Mouse (Mus musculus) limb, embryonic 14.5 days (tissue): ENCODE results near the gene Ipcef1. TPM values are rescaled to one million over a fixed set of nuclear protein-coding genes. Genes with fewer than 3 reads are reported as not detected.
A peak's percentile ranks its signal among the peaks of the same experiment; 100 is the strongest.

Experiments
- ATAC-seq: fragments of 200-750 bp; cut with Nextera tagmentation; 2 replicates; pipeline ENCODE4 v1.8.0; 2017; ENCODE audit warnings: low read depth, moderate number of reproducible peaks, moderate TSS enrichment; ENCODE audit not compliant: low FRiP score
- DNase-seq: peaks from one replicate; pipeline ENCODE4 v3.0.0-alpha.2; 2015; ENCODE audit warnings: low spot score
- H3K27ac ChIP-seq: fragments of 300-500 bp; sonication (generic); replicated peaks from 2 replicates; pipeline ENCODE4 v1.5.1; 2014; ENCODE audit warnings: low read depth, mild to moderate bottlenecking, low read length, moderate library complexity, mixed read lengths
- H3K27me3 ChIP-seq: fragments of 300-500 bp; sonication (generic); 2 replicates; pipeline ENCODE4 v1.6.1; 2014; ENCODE audit warnings: low read length, mixed read lengths; ENCODE audit not compliant: control insufficient read depth, insufficient read depth
- H3K36me3 ChIP-seq: fragments of 300-500 bp; sonication (generic); 2 replicates; pipeline ENCODE4 v1.6.1; 2014; ENCODE audit warnings: mild to moderate bottlenecking, low read length, moderate library complexity, mixed read lengths; ENCODE audit not compliant: control insufficient read depth, insufficient read depth
- H3K4me1 ChIP-seq: fragments of 300-500 bp; sonication (generic); 2 replicates; pipeline ENCODE4 v1.6.1; 2014; ENCODE audit warnings: antibody characterized with exemption, low read length, mixed read lengths; ENCODE audit not compliant: control insufficient read depth, insufficient read depth
- H3K4me2 ChIP-seq: fragments of 300-500 bp; sonication (generic); replicated peaks from 2 replicates; pipeline ENCODE4 v1.6.1; 2014; ENCODE audit warnings: low read depth, mild to moderate bottlenecking, low read length, moderate library complexity; ENCODE audit not compliant: severe bottlenecking
- H3K4me3 ChIP-seq: fragments of 300-500 bp; sonication (generic); replicated peaks from 2 replicates; pipeline ENCODE4 v1.5.1; 2014; ENCODE audit warnings: low read length
- H3K9ac ChIP-seq: fragments of 300-500 bp; sonication (generic); 2 replicates; pipeline ENCODE4 v1.6.1; 2014; ENCODE audit warnings: mild to moderate bottlenecking, low read depth, low read length, moderate library complexity; ENCODE audit not compliant: severe bottlenecking
- H3K9me3 ChIP-seq: fragments of 300-500 bp; sonication (generic); 2 replicates; pipeline ENCODE4 v1.6.1; 2016; ENCODE audit warnings: low read length; ENCODE audit not compliant: control insufficient read depth
- POLR2A ChIP-seq: fragments of 200-500 bp; IDR thresholded peaks from 2 replicates; pipeline ENCODE4 v1.8.0; 2012; ENCODE audit warnings: inconsistent platforms, mild to moderate bottlenecking, moderate library complexity, borderline replicate concordance; ENCODE audit not compliant: insufficient read depth, insufficient read length; ENCODE audit errors: extremely low read depth
- WGBS: fragments of 180-500 bp; shearing (Covaris S2); extraction: QIAGEN DNeasy Blood & Tissue Kit; methylation state at CpG from one replicate; pipeline ENCODE4 v1.1.7; 2014; 5-methylcytosine and 5-hydroxymethylcytosine counted together
- polyA plus RNA-seq, 2 experiments: library from polyadenylated mRNA; depleted of rRNA in 1 of 2; stranded (reverse) in 1 of 2; unstranded in 1 of 2; fragments of >200 nt; fragmentation: Nextera tagmentation in 1 of 2; extraction: Ambion mirVana in 1 of 2; gene quantifications; 2 replicates each; pipeline versions ENCODE4 v1.2.1 to v1.2.3; 2012 to 2014

Ipcef1 gene
- polyA plus RNA-seq, 2 experiments: 0.18 to 0.36 TPM

DNA sequence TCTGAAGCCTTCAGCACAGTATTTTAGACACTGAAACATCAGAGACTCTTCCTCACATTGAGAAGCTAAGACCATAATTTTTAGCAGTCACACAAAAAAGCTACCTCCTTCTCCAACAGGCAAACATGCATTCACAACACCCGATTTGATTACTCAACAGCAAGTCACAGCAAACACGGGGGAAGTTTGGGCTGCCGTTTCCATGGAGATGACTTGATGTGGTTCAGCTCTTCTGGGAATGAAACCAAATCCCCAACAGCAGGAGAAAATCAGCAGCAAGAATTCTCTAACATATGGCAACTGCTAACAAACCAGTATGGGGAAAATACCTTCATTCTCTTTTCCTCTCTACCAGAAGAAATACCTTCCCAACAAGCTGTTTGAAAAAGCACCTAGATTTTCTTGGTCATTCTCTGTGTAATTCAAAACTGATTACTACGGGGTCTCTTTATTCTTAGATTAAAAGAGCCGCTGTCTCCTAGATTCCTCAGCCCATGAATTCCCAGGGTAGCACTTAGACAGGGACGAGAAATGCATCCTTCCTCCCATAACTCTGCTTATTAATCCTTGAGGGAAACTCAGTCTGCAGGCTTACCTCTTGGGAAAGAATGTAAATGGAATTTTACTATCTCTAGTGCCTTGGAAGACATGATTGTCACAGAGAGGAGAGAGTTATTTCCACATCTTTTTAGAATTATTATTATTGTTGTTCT lies 135.6 kb downstream of the Ipcef1 start:
- Histone ChIP-seq H3K4me1 (no peaks in the 10 kb centered on the region), H3K9me3 (no peaks in the 10 kb centered on the region), H3K27me3 (no peaks in the 10 kb centered on the region), H3K4me2 (no peak overlapping the region), H3K36me3 (no peaks in the 10 kb centered on the region), H3K4me3 (no peak overlapping the region), H3K9ac (no peak overlapping the region), H3K27ac (no peak overlapping the region)
- WGBS: 20% methylated on average over 6 of the region's 6 CpGs
- TF ChIP-seq POLR2A: no peak
- ATAC-seq (peak; percentile 88), DNase-seq (peak; percentile 82)

DNA sequence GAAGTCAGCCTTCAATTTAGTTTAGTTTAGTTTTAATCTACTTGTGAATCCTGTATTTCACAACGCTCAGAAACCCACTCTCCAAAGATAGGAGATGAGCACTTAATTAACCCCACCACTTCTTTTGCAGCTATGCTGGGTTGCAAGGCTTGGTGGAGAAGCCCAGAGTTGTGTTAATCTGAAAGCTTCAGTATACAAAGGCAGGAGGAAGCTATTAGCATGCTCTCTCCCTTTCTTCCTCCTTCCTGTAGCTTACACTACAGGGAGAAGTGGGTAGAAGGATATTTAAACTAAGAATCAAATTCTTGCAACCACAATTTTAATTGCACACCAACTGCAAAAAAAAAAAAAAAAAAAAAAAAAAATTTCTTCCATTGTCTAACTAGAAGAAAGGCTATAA lies 136.3 kb downstream of the Ipcef1 start:
- 69% methylated on average over 1 of the region's 1 CpGs for WGBS
- no peak for TF ChIP-seq POLR2A
- ATAC-seq (no peak), DNase-seq (no peak)
- Histone ChIP-seq H3K36me3 (no peaks in the 10 kb centered on the region), H3K4me1 (no peaks in the 10 kb centered on the region), H3K9ac (no peak overlapping the region), H3K4me2 (no peak overlapping the region), H3K9me3 (no peaks in the 10 kb centered on the region), H3K4me3 (no peak overlapping the region), H3K27ac (no peak overlapping the region), H3K27me3 (no peaks in the 10 kb centered on the region)

DNA sequence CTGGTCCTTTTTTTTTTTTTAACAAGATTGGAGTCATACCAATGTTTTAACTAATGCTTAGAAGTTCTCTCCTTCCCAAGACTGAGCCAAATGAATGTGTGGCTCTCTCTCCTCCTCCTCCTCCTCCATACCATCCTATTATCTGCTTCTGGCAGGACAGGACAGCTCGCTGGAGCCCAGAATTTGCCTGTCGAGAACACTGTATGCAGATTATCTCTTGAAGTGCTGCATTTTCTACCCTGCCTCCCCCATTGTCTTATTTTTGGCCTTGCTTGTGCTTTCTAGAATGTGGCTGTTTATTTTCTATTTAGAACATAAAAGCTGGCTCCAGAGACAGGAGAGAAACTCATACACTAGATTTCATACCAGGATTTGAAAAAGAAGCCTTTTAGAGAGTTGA lies 142.5 kb downstream of the Ipcef1 start:
- H3K9ac ChIP-seq: no peak overlapping the region
- no peak overlapping the region for H3K4me3 ChIP-seq
- H3K9me3 ChIP-seq: no peaks in the 10 kb centered on the region
- H3K4me2 ChIP-seq: no peak overlapping the region
- H3K27ac ChIP-seq: no peak overlapping the region
- WGBS: 58% methylated on average over 2 of the region's 2 CpGs
- no peak for ATAC-seq
- DNase-seq: no peak
- no peaks in the 10 kb centered on the region for H3K27me3 ChIP-seq
- TF ChIP-seq POLR2A: no peak
- H3K4me1 ChIP-seq: no peaks in the 10 kb centered on the region
- H3K36me3 ChIP-seq: no peaks in the 10 kb centered on the region

DNA sequence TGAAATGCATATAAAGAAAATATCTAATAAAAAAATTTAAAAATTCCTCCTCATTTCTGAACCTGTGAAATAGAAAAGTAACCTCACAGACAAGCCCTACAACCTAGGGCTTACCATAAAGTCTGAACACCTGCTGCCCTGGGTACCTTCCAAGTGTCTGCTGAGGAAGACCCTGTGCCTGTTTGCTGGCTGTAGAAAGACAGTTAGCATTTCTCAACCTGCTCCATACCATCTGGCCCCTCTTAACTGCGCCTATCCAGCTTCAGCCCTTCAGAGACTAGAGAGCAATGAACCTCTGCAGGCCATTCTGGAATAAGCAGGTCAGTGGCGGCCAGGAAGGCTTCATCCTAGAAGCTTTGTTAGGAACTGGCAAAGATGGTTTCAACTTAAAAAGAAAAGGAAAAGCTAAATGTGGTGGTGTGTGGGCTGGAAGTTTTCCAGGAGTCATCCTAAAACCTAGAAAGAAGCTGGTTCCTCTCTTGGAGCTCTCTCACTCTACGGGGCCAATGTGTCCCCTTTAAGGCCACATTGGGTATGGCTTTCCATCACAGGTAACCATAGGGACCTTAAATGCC lies 150.4 kb downstream of the Ipcef1 start:
- Histone ChIP-seq H3K4me2 (no peak overlapping the region), H3K4me3 (no peak overlapping the region), H3K27ac (no peak overlapping the region), H3K36me3 (no peaks in the 10 kb centered on the region), H3K9ac (no peak overlapping the region), H3K27me3 (no peaks in the 10 kb centered on the region), H3K4me1 (no peaks in the 10 kb centered on the region), H3K9me3 (no peaks in the 10 kb centered on the region)
- 78% methylated on average over 3 of the region's 3 CpGs for WGBS
- no peak for ATAC-seq
- TF ChIP-seq POLR2A: no peak
- no peak for DNase-seq

DNA sequence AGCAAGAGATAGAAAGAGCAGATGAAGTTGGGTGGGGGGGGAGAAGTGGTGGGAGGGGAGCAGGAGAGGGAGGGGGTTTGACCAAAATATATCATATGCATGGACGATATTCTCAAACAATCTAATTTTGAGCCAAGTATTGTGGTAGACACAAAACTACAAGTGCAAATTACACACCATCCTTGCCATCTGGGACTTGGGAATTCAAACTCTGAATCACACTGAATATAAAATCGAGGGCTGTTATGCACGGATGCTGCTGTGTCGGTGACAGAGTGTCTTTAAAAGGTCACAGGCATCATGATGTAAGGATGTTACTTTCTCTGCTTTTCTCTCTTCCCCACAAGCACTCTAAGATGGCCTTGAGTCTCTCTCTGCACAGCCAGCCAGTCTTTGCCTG lies 152.2 kb downstream of the Ipcef1 start:
- no peak for TF ChIP-seq POLR2A
- H3K4me1 ChIP-seq: no peaks in the 10 kb centered on the region
- no peak overlapping the region for H3K4me3 ChIP-seq
- H3K9ac ChIP-seq: no peak overlapping the region
- ATAC-seq: no peak
- H3K4me2 ChIP-seq: no peak overlapping the region
- H3K27me3 ChIP-seq: no peaks in the 10 kb centered on the region
- DNase-seq: no peak
- H3K27ac ChIP-seq: no peak overlapping the region
- H3K36me3 ChIP-seq: no peaks in the 10 kb centered on the region
- H3K9me3 ChIP-seq: no peaks in the 10 kb centered on the region
- WGBS: 91% methylated on average over 4 of the region's 4 CpGs
